Mouse (Mus musculus) intestine, embryonic 15.5 days (tissue): ENCODE results near the gene 4933417A18Rik. TPM values are rescaled to one million over a fixed set of nuclear protein-coding genes. Genes with fewer than 3 reads are reported as not detected.
"Not testable (repeated sequence)": the region's sequence is repeated elsewhere in the genome, so short reads cannot be mapped to it uniquely, and the experiment has no call there.

Source experiments
- ATAC-seq: fragments of 200-750 bp; cut with Nextera tagmentation; 2 replicates; pipeline ENCODE4 v1.8.0; 2017; ENCODE audit warnings: moderate TSS enrichment, moderate library complexity
- H3K27ac ChIP-seq: fragments of 300-500 bp; sonication (generic); 2 replicates; pipeline ENCODE4 v1.5.1; 2015; ENCODE audit warnings: mild to moderate bottlenecking, inconsistent platforms
- H3K27me3 ChIP-seq: fragments of 300-500 bp; sonication (generic); replicated peaks from 2 replicates; pipeline ENCODE4 v1.6.1; 2015; ENCODE audit warnings: inconsistent platforms
- H3K36me3 ChIP-seq: fragments of 300-500 bp; sonication (generic); 2 replicates; pipeline ENCODE4 v1.6.1; 2015; ENCODE audit warnings: inconsistent platforms
- H3K4me1 ChIP-seq: fragments of 300-500 bp; sonication (generic); replicated peaks from 2 replicates; pipeline ENCODE4 v1.6.1; 2015; ENCODE audit warnings: inconsistent platforms
- H3K4me2 ChIP-seq: fragments of 300-500 bp; sonication (generic); replicated peaks from 2 replicates; pipeline ENCODE4 v1.6.1; 2015; ENCODE audit warnings: mild to moderate bottlenecking, inconsistent platforms
- H3K4me3 ChIP-seq: fragments of 300-500 bp; sonication (generic); replicated peaks from 2 replicates; pipeline ENCODE4 v1.5.1; 2015; ENCODE audit warnings: inconsistent platforms
- H3K9ac ChIP-seq: fragments of 300-500 bp; sonication (generic); 2 replicates; pipeline ENCODE4 v1.6.1; 2015; ENCODE audit warnings: inconsistent platforms
- H3K9me3 ChIP-seq: fragments of 300-500 bp; sonication (generic); 2 replicates; pipeline ENCODE4 v1.6.1; 2016; ENCODE audit warnings: inconsistent platforms
- WGBS: fragments of 180-500 bp; shearing (Covaris S2); methylation state at CpG from one replicate; pipeline ENCODE4 v1.1.7; 2015; 5-methylcytosine and 5-hydroxymethylcytosine counted together
- polyA plus RNA-seq: library from polyadenylated mRNA; unstranded; fragments of >200 nt; fragmentation: Nextera tagmentation; extraction: Ambion mirVana; gene quantifications from 2 replicates; pipeline ENCODE4 v1.2.1, GENCODE M21; 2015

4933417A18Rik gene
- polyA plus RNA-seq, 1 experiment from 2014 or later = not detected

DNA sequence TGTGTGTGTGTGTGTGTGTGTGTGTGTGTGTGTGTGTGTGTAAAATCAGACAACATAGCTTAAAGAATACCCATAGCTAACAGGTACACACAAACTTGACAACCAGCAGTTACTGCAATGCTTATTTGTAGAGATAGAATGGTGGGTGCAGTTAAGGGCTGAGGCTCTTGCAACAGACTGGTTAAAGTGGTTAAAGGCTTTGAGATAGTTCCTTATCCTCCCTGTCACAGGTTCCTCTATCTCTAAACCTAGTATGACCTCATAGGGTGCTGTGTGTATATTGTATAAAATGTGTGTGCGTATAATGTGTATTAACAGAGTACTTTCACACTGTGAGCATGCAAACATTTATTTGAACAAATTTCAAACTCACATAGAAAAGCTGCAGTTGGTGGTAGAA is 59.3 kb downstream of the 4933417A18Rik start:
- WGBS = 95% methylated on average over 1 of the region's 1 CpGs
- not testable (repeated sequence) for ATAC-seq

DNA sequence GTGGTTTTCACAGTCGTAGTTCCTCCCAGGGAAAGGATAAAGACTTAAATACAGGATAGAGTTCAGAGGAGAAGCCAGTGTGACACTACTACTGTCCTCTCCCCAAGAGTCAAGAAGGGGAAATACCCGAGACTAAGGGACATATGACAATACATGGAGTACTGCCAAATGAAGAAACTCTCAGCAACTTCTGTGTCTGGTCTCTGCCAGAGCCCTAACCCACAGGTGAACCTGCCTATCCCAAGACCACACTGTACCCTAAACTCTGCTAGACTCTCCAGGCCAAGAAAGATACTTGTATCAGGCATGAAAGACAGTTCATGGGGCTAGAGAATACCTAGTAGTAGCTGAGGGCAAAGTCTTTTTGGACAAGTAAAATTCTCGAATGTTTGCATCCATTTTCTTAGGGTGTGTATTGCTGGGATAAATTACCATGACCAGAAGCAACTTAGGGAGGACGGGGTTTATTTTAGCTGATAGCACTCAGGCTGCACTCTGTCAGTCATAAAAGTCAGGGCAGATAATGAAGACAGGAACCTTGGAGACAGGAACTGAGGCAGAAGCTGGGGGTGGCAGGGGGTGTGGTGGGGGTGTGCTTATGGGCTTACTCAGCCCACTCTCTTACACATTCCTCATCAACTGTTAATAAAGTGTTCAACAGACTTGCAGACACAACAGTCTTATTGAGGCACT is 67.5 kb downstream of the 4933417A18Rik start:
- Histone ChIP-seq H3K9ac (no peak overlapping the region), H3K36me3 (peaks cover 24% of the 10 kb centered on the region), H3K27me3 (no peaks in the 10 kb centered on the region), H3K4me3 (no peak overlapping the region), H3K9me3 (no peaks in the 10 kb centered on the region), H3K4me2 (no peak overlapping the region), H3K27ac (no peak overlapping the region), H3K4me1 (peaks cover 6% of the 10 kb centered on the region)
- no peak for ATAC-seq
- WGBS = 61% methylated on average over 4 of the region's 4 CpGs

More for the DNA sequence above, 59.3 kb downstream of the 4933417A18Rik start:
- not testable (repeated sequence) for H3K9ac ChIP-seq, H3K4me2 ChIP-seq, H3K27me3 ChIP-seq, H3K27ac ChIP-seq, H3K9me3 ChIP-seq, H3K4me1 ChIP-seq, H3K4me3 ChIP-seq
- H3K36me3 ChIP-seq = peaks cover 31% of the 10 kb centered on the region

DNA sequence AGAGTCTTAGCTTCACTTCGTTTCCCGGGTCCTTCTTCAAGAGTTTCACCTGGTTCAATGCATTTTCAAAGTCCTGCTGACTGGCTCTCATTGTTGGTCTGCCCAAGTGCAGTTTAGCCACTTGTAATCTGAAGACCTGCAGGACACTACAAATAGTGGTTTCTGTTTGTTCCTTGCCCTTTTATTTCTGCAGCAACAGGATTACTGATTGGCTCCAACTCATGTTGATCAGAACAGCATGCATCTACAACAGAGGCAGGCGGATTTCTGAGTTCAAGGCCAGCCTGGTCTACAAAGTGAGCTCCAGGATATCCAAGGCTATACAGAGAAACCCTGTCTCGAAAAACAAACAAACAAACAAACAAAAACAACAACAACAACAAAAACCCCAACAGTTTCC is 68.9 kb downstream of the 4933417A18Rik start:
- 66% methylated on average over 4 of the region's 4 CpGs for WGBS
- H3K9ac ChIP-seq = peak overlapping the region; percentile 75
- H3K4me3 ChIP-seq = peak overlapping the region; percentile 58

DNA sequence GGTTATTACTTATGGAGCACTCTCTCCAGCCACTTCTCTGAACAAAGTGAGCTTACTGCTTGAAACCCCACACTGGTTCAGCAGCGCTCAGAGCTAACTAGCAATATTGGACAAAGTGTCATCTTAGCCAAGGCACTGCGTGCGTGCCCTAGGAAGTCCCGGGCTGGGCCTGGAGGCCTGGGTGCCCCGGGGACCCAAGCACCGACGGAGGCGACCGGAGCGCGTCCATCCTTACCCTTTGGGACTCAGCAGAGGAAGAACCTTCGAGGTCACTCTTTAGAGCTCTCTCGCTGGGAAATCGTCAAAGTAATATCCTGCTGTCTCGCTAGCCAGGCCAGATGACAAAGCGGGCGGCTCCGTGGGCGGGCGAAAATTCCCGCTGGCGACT is 69.4 kb downstream of the 4933417A18Rik start:
- H3K4me1 ChIP-seq = peaks cover 6% of the 10 kb centered on the region
- H3K4me2 ChIP-seq = peak overlapping the region; percentile 64
- 0 out of 2 replicates have a peak, but pooled peaks cover 6% of the 10 kb centered on the region for H3K36me3 ChIP-seq
- H3K27ac ChIP-seq = peak overlapping the region; percentile 87
- peak overlapping the region; percentile 58 for H3K4me3 ChIP-seq
- no peaks in the 10 kb centered on the region for H3K27me3 ChIP-seq
- H3K9me3 ChIP-seq = no peaks in the 10 kb centered on the region
- peak overlapping the region; percentile 75 for H3K9ac ChIP-seq
- under 1% methylated on average over 22 of the region's 22 CpGs for WGBS
- ATAC-seq = peak; percentile 59

More for the DNA sequence above, 68.9 kb downstream of the 4933417A18Rik start:
- Histone ChIP-seq H3K4me2 (peak overlapping the region; percentile 64), H3K4me1 (peaks cover 6% of the 10 kb centered on the region), H3K27me3 (no peaks in the 10 kb centered on the region), H3K36me3 (0 out of 2 replicates have a peak, but pooled peaks cover 11% of the 10 kb centered on the region), H3K27ac (no peak overlapping the region), H3K9me3 (no peaks in the 10 kb centered on the region)
- no peak for ATAC-seq

DNA sequence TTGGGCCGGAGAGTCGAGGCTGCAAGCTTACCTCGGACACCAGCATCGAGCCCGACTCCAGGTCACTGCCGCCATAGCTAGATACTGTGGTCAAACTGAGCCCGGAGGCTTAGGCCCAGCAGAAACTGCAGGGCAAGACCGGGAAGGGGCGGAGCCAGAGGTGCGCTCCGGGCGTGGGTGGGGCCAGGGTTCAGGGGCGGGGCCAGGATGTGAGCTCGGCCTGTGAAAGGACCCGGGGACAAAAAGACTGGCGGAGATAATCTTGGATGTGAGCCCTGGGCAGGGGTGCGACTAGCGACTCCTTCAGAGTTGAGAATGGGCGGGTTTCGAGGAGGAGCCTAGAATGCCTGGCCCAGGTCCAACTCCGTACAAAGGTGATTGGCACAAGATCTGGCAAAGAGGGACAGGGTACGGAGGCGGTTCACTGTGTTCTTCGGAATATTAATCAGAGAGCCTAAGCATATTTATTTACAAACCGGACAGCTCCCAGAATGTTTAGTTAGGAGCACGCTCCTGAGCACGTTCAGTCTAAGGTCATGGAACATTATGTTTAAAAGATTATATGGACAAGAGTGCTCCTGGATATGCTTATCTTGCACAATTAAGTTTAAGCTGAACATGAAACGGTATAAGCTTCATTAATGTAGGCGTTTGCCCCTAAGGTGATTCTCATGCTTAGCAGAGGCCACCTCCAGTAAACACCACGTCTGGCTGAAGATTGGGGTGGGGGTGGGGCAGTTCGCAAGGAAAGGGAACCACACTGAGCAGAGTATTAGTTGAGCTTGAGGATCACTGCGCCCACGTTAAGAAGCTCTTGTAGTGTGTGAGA is 70.0 kb downstream of the 4933417A18Rik start:
- Histone ChIP-seq H3K9me3 (no peaks in the 10 kb centered on the region), H3K9ac (peak overlapping the region; percentile 75), H3K4me2 (peak overlapping the region; percentile 64), H3K4me1 (peaks cover 6% of the 10 kb centered on the region), H3K27me3 (no peaks in the 10 kb centered on the region), H3K4me3 (peak overlapping the region; percentile 58), H3K27ac (peak overlapping the region; percentile 87), H3K36me3 (0 out of 2 replicates have a peak, but pooled peaks cover 3% of the 10 kb centered on the region)
- WGBS = under 1% methylated on average over 33 of the region's 33 CpGs
- ATAC-seq = peak; percentile 98

DNA sequence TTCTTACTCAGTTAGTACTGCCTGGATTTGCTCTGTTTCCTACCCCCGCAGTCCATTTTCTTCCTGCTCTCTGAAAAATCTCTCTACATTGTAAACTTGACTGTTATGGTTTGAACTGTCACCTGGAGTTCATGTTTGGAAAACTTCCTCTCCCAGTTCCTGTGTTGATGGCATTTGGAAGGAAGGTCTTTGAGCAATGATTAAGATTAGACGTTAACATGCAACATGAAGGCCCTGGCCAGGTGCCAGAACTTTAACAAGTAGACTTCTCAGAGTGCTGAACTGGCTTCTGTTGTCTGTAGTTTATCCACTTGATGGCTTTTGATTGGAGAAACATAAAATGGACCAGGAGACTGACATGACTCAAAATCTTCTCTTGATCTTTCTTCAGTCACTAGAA is 71.7 kb downstream of the 4933417A18Rik start:
- ATAC-seq = no peak
- Histone ChIP-seq H3K4me3 (no peak overlapping the region), H3K27me3 (no peaks in the 10 kb centered on the region), H3K4me1 (peaks cover 6% of the 10 kb centered on the region), H3K4me2 (no peak overlapping the region), H3K36me3 (no peaks in the 10 kb centered on the region), H3K27ac (no peak overlapping the region), H3K9me3 (no peaks in the 10 kb centered on the region), H3K9ac (no peak overlapping the region)
- WGBS = 45% methylated on average over 2 of the region's 2 CpGs

Other genes with a start within 250 kb of the 4933417A18Rik start
- gene Fam50b, start 189.6 kb upstream of the 4933417A18Rik start, polyA plus RNA-seq = not detected in 2 replicates
- gene Prpf4b, start 49.1 kb upstream of the 4933417A18Rik start, polyA plus RNA-seq = 58.9 and 75.6 TPM in 2 replicates
- gene Fam217a, start 99 bp upstream of the 4933417A18Rik start, polyA plus RNA-seq = 0.62 and 0.89 TPM in 2 replicates
- gene Eci3, start 39.4 kb downstream of the 4933417A18Rik start, polyA plus RNA-seq = 2.8 and 2.9 TPM in 2 replicates
- 140 and 147 TPM in 2 replicates for gene Eci2, start 102.7 kb downstream of the 4933417A18Rik start, polyA plus RNA-seq